Mouse (Mus musculus): ENCODE data around the gene Nosip.
"Not testable (repeated sequence)": the region's sequence is repeated elsewhere in the genome, so short reads cannot be mapped to it uniquely, and the experiment has no call there.

The Nosip gene

GRCm38 (mm10) chr7:45112529-45112928 lies 50.3 kb downstream of the Nosip start:
- DNase-seq (ENCODE audit: low spot score in 2 of 2), result no peak

- DNase-seq (ENCODE audit: low spot score in 2 of 2), result no peak
Measured at GRCm38 (mm10) chr7:45113476-45113875, 51.2 kb downstream of the Nosip start.

GRCm38 (mm10) chr7:45117566-45117965 lies 55.3 kb downstream of the Nosip start:
- DNase-seq (ENCODE audit: low spot score in 2 of 2), result no peak

- DNase-seq (ENCODE audit: low spot score in 2 of 2), result no peak
Measured at GRCm38 (mm10) chr7:45118336-45118735, 56.1 kb downstream of the Nosip start.

GRCm38 (mm10) chr7:45119780-45120709 lies 57.8 kb downstream of the Nosip start:
- DNase-seq (ENCODE audit: low spot score in 2 of 2), result no peak

GRCm38 (mm10) chr7:45121404-45121803 lies 59.2 kb downstream of the Nosip start:
- DNase-seq (ENCODE audit: low spot score in 2 of 2), result no peak

GRCm38 (mm10) chr7:45121966-45122365 lies 59.7 kb downstream of the Nosip start:
- DNase-seq (ENCODE audit: low spot score in 2 of 2), result no peak

- no peak for DNase-seq (ENCODE audit: low spot score in 2 of 2)
Measured at GRCm38 (mm10) chr7:45122561-45123185, 60.4 kb downstream of the Nosip start.

- DNase-seq (ENCODE audit: low spot score in 2 of 2), result no peak
Measured at GRCm38 (mm10) chr7:45123186-45123570, 60.9 kb downstream of the Nosip start.

GRCm38 (mm10) chr7:45124224-45125143 lies 62.3 kb downstream of the Nosip start, which contains the start of gene Rps11:
TSS of gene Rps11 (minus strand) at chr7:45124439.
- DNase-seq (ENCODE audit: low spot score in 2 of 2), result peak; percentile 98 to 99

GRCm38 (mm10) chr7:45125144-45125600 lies 62.9 kb downstream of the Nosip start:
- DNase-seq (ENCODE audit: low spot score in 2 of 2), result no peak

GRCm38 (mm10) chr7:45125649-45126048 lies 63.4 kb downstream of the Nosip start:
- not testable (repeated sequence) for DNase-seq (ENCODE audit: low spot score in 2 of 2)

GRCm38 (mm10) chr7:45126147-45126843 lies 64.1 kb downstream of the Nosip start:
- DNase-seq (ENCODE audit: low spot score in 2 of 2), result no peak

GRCm38 (mm10) chr7:45126844-45127699 lies 64.8 kb downstream of the Nosip start:
- no peak for DNase-seq (ENCODE audit: low spot score in 2 of 2)
